Mouse (Mus musculus) left cerebral cortex, adult 8-10 months (tissue): ENCODE data around the gene Ttc7b. TPM values are rescaled to one million over a fixed set of nuclear protein-coding genes. Genes with fewer than 3 reads are reported as not detected.
A peak's percentile ranks its signal among the peaks of the same experiment; 100 is the strongest.

Source experiments
- DNase-seq, 2 experiments: peaks; one replicate each; pipeline ENCODE4 v3.0.0; 2022; ENCODE audit warnings: low spot score in 2 of 2
- total RNA-seq, 4 experiments: library from RNA; stranded (reverse); gene quantifications; 2 replicates each; pipeline ENCODE4 v1.2.4; 2022

Gene Ttc7b
- total RNA-seq, 4 experiments from 2014 or later: 197 to 225 (median 213) TPM

GRCm38 (mm10) chr12:100309201-100309600 lies 211.4 kb downstream of the Ttc7b start:
- no peak for DNase-seq

DNA sequence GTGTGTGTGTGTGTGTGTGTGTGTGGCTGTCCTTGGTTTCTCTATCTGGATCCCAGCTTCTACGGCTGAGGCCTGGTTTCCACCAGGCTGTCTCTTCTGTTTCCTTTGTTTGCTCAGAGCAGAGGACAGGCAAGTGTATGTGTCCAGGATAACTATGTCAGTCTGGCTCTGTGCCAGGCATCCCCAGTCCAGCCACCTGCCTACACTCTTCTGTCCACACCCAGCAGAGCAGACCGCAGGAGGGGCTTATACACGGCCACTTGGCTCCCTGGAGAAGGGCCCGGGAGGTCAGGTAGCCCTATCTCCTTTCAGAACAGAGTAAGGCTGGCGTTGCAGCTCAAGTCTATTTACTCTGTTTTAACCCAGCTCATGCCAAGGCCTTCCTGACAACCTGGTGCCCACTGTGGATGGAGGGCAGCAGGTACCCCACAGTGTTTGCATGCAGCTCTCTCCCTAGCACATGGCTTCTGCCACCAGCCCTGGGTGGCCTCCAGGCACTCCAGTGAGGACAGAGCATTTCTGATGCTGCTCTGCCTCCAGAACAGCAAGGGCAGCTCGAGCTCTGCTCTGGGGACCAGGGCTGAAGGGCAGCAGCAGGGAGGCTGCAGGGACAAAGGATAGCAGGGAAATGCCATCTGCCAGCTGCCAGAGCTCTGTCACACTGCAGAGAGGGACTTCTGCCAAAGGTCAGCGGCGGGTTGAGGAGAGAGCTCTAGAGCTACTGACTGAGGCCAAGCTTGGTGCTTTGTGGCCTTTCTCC lies 212.9 kb downstream of the Ttc7b start:
- DNase-seq: no peak

- DNase-seq: no peak
Measured at GRCm38 (mm10) chr12:100306336-100306735, 214.3 kb downstream of the Ttc7b start.

- no peak for DNase-seq
Measured at GRCm38 (mm10) chr12:100305051-100305673, 215.5 kb downstream of the Ttc7b start.

- DNase-seq: no peak
Measured at GRCm38 (mm10) chr12:100304280-100304679, 216.3 kb downstream of the Ttc7b start.

GRCm38 (mm10) chr12:100303141-100303540 lies 217.5 kb downstream of the Ttc7b start:
- DNase-seq: no peak

- DNase-seq: no peak
Measured at GRCm38 (mm10) chr12:100300446-100300845, 220.2 kb downstream of the Ttc7b start.

DNA sequence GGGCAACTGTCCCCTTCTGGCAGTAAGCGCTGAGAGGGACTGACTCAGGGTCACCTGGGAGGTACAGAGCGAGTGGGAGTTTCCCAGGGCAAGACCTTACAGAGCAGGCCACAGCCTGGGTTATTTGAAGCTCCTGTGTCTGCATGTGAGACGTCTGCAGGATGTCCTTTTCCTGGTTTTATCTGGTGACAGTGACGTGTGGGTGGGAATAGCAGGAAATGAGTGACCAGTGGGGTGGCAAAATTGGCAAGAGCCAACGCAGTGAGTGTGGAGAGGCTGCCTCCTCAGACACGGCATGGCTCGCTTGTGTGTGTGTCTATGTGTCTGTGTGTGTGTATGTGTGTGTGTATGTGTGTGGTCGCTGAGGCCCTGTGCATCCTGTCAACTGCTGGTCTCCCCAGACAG lies 221.3 kb downstream of the Ttc7b start:
- DNase-seq: no peak

DNA sequence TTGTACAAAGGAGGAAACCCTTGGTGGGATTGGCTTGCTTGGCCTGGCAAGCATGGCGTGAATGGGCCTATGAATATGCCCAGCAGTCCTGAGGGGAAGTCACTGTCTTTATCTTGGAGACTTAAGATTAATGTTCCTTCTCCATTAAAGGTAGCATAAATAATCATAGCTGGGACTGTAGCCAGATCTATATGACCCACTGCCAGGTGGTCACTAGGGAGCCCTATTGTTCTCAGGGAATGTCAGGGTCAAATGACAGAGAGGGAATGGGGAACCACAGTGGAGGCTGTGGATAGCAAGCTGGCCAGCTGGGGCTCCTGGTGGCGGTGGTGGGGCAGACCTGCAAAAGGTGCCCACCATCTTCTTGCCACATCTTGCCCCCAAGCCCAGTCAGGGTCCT lies 221.8 kb downstream of the Ttc7b start:
- DNase-seq: no peak

- no peak for DNase-seq
Measured at GRCm38 (mm10) chr12:100297961-100298360, 222.7 kb downstream of the Ttc7b start.

GRCm38 (mm10) chr12:100294457-100294856 lies 226.2 kb downstream of the Ttc7b start:
- DNase-seq: no peak

DNA sequence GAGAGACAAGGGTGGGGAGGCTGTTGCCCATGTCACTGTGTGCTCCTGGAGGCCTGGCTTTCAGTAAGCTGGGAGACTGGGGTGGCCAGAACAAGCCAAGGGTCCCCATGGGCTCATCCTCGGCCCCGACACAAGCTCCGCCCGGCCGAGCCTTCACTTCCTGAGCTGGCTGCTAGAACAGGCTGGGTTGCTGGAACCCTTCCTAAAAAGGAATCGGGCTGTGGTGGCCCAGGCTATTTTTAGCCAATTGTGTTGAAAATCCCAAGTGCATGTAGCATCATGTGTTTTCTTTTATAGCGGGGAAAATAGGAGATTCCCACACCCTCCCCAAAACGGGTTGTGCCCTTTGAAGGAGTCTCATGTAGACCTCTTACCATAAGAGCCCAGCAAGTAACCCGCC lies 226.7 kb downstream of the Ttc7b start:
- no peak for DNase-seq

GRCm38 (mm10) chr12:100290711-100291685 lies 229.6 kb downstream of the Ttc7b start:
- peak; percentile 72 to 94 for DNase-seq

DNA sequence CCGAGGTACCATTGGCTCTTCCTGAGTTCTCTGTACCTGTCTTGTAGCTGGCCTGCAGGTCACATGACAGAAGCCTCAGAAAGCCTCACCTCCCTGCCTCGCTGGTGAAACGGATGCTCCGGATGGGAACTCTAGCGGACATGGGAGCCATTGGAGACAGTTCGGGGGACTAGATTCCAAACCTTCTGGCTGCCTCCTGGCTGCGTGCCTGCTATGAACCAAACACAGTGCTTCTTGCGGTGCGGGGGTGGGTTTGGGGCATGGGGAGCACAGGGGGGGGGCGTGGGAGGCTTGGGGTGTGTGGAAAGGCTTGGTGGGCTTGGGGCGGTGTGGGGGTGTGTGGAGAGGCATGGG lies 230.5 kb downstream of the Ttc7b start:
- peak in 1 of 2 experiments; percentile 50 for DNase-seq

DNA sequence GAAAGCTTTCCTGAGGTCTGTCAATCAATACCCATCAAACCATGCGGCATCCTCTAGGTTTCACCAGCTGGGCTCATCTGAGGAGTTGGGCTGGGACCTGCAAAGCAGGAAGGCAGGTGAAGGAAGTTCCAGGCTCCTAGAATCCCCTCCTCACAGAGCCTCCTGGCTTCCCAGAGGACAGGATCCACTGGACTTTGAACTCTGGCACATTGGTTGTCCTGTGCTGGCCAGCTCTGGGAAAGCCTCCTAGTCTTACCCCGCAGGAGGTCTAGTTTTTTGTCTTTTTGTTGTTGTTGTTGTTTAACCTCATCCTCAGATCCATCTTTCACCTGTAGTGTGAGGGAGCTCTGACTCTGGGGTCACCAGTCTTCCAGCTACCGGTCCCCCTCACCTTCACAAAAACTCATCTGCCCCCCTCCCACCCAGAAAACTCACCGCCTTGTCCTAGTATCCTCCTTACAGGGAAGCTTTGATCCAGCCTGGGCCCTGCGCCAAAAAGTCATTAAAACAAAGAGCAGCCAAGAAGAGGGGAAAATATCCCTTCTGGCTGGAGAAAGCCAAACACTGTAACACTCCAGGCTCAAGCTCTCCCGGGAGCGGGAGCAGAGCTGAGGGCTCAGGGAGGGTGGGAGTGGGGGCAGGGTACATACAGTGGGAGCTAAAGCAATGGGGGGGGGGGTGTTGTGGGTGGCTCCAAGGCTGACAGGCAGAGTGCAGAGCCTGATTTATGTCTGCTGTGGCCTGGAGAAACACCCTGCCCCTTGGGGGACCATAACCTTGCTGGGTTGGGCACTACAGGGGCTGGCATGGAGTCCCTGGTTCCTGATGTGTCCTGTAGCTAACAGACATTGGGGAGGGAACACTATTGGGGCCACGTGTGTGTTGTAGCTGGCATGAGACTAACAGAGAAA lies 231.1 kb downstream of the Ttc7b start:
- peak in 1 of 2 experiments; percentile 71 for DNase-seq

- no peak for DNase-seq
Measured at GRCm38 (mm10) chr12:100288018-100288417, 232.6 kb downstream of the Ttc7b start.

- DNase-seq: no peak
Measured at GRCm38 (mm10) chr12:100287565-100287964, 233.1 kb downstream of the Ttc7b start.

DNA sequence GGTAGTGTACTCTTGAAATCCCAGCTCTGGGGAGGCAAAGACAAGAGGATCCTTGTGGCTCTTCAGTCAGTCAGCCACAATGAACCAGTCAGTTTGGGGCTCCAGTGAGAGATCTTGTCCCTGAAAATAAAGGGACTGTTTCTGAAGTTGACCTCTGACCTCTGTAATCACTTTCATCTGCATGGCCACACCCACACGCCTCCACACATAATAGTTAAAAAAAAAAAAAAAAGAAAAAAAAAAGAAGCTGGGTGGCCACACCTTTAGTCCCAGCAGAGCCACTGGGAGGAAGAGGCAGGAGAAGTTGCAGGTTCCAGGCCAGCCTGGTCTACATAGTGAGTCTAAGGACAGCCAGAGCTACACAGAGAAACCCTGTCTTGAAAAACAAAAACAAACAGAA lies 237.3 kb downstream of the Ttc7b start:
- no peak for DNase-seq

DNA sequence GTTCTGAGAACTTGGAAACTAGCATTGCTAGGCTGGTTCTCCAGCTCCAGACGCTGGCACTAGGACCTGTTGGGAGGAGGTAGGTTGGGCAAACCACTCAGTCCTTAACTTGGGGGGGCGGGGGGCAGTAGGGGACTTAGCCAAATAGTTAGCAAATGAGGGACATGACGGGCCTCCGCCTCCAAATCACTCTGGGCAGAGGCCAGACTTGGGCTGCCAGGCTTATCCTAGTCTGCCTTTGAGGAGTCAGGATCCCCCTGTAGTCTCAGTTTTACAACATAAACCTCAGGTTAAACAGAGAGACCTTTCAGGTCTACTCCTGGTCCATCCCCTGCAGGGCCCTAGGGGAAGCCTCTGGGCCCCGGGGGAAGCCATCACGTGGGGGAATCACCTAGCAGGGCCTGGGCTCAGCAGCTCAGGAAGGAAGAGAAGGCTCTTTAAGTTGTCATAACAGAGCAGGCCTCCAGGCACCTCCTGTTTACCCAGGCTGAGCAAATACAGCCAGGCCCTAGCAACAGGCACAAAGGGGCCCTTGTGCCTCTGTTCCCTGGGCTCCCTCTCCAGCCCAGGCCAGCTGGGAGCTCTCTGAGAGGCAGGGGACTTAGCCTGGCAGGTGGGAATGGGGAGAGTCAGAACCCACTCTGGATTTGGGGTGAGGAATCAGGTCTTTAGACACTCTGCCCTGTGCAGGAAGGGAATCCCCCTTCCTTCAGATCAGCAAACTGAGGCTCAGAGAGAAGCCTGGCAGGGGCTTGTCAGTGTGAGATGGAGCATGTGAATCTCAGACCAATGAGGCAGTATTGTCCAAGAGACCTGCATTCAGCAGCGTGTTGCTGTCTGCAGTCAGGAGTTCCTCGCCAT lies 238.4 kb downstream of the Ttc7b start:
- no peak for DNase-seq
